Mouse (Mus musculus): ENCODE results near the gene Chst15. TPM values are rescaled to one million over a fixed set of nuclear protein-coding genes. Genes with fewer than 3 reads are reported as not detected.

Chst15 gene
- polyA plus RNA-seq, 1 experiment, result 15.4 TPM

- WGBS, result 88% methylated on average over 8 of the region's 8 CpGs
- Histone ChIP-seq H3K27me3 (ENCODE audit: control insufficient read depth, insufficient read depth, low read length) (no peaks in the 10 kb centered on the region), H3K27ac (ENCODE audit: insufficient read depth, low read length) (no peak overlapping the region)
Observed at GRCm38 (mm10) chr7:132304424-132305085, 12.5 kb downstream of the Chst15 start.

GRCm38 (mm10) chr7:132303988-132304387 lies 13.0 kb downstream of the Chst15 start:
- Histone ChIP-seq H3K27ac (ENCODE audit: insufficient read depth, low read length) (no peak overlapping the region), H3K4me1 (ENCODE audit: control insufficient read depth, insufficient read depth, low read length) (peaks cover 30% of the 10 kb centered on the region), H3K27me3 (ENCODE audit: control insufficient read depth, insufficient read depth, low read length) (no peaks in the 10 kb centered on the region), H3K4me3 (replicated peaks; ENCODE audit: insufficient read depth, low read depth, low read length) (no peak overlapping the region)
- no peak for DNase-seq
- 85% methylated on average over 7 of the region's 7 CpGs for WGBS
- no peak for TF ChIP-seq POLR2A (IDR thresholded peaks at IDR 0.05; ENCODE audit: borderline replicate concordance, insufficient read depth, low read length)

More at GRCm38 (mm10) chr7:132304424-132305085, 12.5 kb downstream of the Chst15 start:
- no peak overlapping the region for H3K4me3 ChIP-seq (replicated peaks; ENCODE audit: insufficient read depth, low read depth, low read length)
- TF ChIP-seq POLR2A (IDR thresholded peaks at IDR 0.05; ENCODE audit: borderline replicate concordance, insufficient read depth, low read length), result no peak
- TF ChIP-seq CTCF (IDR thresholded peaks at IDR 0.05; ENCODE audit: borderline replicate concordance, insufficient read depth, low read depth, low read length), result no peak
- DNase-seq, result no peak
- H3K4me1 ChIP-seq (ENCODE audit: control insufficient read depth, insufficient read depth, low read length), result peaks cover 33% of the 10 kb centered on the region

DNA sequence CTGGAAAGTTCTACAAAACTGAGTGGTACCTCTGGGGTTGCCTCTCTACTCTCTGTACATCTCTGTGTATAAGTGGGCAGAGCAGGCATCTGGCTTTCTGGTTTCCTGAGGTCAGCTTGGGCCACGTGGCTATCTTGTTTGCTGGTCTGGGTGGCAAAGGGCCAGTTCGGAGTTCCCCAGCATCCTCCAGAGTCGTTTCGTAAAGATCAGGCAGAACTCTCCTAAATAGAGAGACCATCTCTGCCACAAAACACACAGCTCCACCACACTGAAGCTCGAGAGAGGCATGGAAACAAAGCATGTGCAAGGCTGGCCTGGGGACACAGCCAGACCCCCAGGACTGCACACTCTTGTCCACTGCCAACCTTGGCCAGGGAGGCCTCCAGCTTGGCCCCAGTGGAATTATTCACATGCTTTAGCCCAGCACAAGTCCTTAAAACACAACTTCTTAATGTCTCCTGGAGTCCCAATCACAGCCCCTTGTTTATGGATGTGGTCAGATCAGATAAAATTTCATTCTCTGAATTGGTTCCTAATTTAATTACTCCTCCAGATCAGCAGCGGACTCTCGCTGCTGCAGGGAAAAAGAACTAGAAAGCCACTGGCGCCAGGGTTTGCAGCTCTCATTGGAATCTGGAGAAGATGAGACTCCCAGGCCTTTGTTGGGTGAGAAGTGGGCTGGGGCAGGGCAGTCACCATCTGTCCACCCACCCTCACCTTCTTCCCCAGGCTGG lies 14.4 kb downstream of the Chst15 start:
- TF ChIP-seq POLR2A (IDR thresholded peaks at IDR 0.05; ENCODE audit: borderline replicate concordance, insufficient read depth, low read length) (no peak), CTCF (IDR thresholded peaks at IDR 0.05; ENCODE audit: borderline replicate concordance, insufficient read depth, low read depth, low read length) (no peak)
- no peak for DNase-seq
- Histone ChIP-seq H3K27me3 (ENCODE audit: control insufficient read depth, insufficient read depth, low read length) (no peaks in the 10 kb centered on the region), H3K4me3 (replicated peaks; ENCODE audit: insufficient read depth, low read depth, low read length) (no peak overlapping the region), H3K4me1 (ENCODE audit: control insufficient read depth, insufficient read depth, low read length) (peaks cover 25% of the 10 kb centered on the region), H3K27ac (ENCODE audit: insufficient read depth, low read length) (no peak overlapping the region)
- whole genome bisulfite sequencing, result 39% methylated on average over 8 of the region's 8 CpGs

DNA sequence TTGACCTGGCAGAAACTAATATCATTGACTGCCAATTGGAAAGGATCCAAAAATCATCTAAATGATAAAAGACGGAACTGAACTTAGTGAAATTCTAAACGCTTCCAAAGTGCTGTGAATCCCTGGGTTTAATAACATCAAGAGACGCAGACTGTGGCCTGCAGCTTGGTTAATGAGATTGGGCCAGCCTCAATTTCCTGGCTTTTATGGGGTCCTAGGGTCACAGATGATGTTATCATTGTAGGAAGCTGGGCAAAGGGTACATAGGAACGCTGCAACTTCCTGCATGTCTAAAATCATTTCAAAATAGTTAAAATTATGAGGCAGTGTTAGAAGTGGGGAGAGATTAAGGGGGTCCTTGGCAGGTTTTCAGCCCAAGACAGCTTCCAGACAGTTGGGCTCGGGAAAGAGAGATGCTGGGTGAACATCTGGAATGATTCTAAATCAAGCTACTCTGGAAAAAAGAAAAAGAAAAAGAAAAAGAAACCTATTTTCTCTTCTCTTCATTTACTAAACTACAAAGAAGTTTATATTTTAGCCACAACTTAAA lies 17.3 kb downstream of the Chst15 start:
- TF ChIP-seq CTCF (IDR thresholded peaks at IDR 0.05; ENCODE audit: borderline replicate concordance, insufficient read depth, low read depth, low read length) (no peak), POLR2A (IDR thresholded peaks at IDR 0.05; ENCODE audit: borderline replicate concordance, insufficient read depth, low read length) (no peak)
- Histone ChIP-seq H3K27me3 (ENCODE audit: control insufficient read depth, insufficient read depth, low read length) (no peaks in the 10 kb centered on the region), H3K27ac (ENCODE audit: insufficient read depth, low read length) (no peak overlapping the region), H3K4me3 (replicated peaks; ENCODE audit: insufficient read depth, low read depth, low read length) (no peak overlapping the region), H3K4me1 (ENCODE audit: control insufficient read depth, insufficient read depth, low read length) (peaks cover 27% of the 10 kb centered on the region)
- DNase-seq, result no peak
- 71% methylated on average over 5 of the region's 5 CpGs for WGBS

- no peak for DNase-seq
- Histone ChIP-seq H3K4me1 (ENCODE audit: control insufficient read depth, insufficient read depth, low read length) (peaks cover 27% of the 10 kb centered on the region), H3K4me3 (replicated peaks; ENCODE audit: insufficient read depth, low read depth, low read length) (no peak overlapping the region), H3K27ac (ENCODE audit: insufficient read depth, low read length) (no peak overlapping the region), H3K27me3 (ENCODE audit: control insufficient read depth, insufficient read depth, low read length) (no peaks in the 10 kb centered on the region)
- TF ChIP-seq CTCF (IDR thresholded peaks at IDR 0.05; ENCODE audit: borderline replicate concordance, insufficient read depth, low read depth, low read length) (no peak), POLR2A (IDR thresholded peaks at IDR 0.05; ENCODE audit: borderline replicate concordance, insufficient read depth, low read length) (no peak)
- WGBS, result 78% methylated on average over 7 of the region's 7 CpGs
Observed at GRCm38 (mm10) chr7:132298412-132298990, 18.5 kb downstream of the Chst15 start.

- Histone ChIP-seq H3K4me3 (replicated peaks; ENCODE audit: insufficient read depth, low read depth, low read length) (no peak overlapping the region), H3K4me1 (ENCODE audit: control insufficient read depth, insufficient read depth, low read length) (peaks cover 17% of the 10 kb centered on the region), H3K27ac (ENCODE audit: insufficient read depth, low read length) (no peak overlapping the region), H3K27me3 (ENCODE audit: control insufficient read depth, insufficient read depth, low read length) (no peaks in the 10 kb centered on the region)
- no peak for TF ChIP-seq POLR2A (IDR thresholded peaks at IDR 0.05; ENCODE audit: borderline replicate concordance, insufficient read depth, low read length)
- TF ChIP-seq CTCF (IDR thresholded peaks at IDR 0.05; ENCODE audit: borderline replicate concordance, insufficient read depth, low read depth, low read length), result no peak
- DNase-seq, result peak; percentile 35 to 43
- WGBS, result 46% methylated on average over 4 of the region's 4 CpGs
Observed at GRCm38 (mm10) chr7:132296661-132297443, 20.2 kb downstream of the Chst15 start.

DNA sequence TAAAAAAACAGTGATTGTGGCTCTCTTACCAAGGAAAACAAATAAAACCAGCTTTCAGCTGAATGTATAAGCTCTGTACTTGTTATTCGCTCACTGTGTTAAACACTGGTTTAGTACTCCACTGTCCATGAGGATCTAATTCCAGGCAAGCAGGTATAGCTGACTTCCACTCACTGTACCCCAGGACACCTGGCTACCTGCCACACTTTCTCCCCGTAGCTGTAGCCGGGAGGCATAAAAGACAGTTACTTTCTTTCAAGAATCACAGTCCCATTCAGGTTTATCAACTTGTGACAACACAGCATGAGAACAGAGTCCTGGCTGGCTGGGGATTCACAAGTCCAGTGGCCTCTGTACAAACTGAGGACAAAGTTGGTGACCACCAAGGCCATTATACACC lies 20.9 kb downstream of the Chst15 start:
- no peaks in the 10 kb centered on the region for H3K27me3 ChIP-seq (ENCODE audit: control insufficient read depth, insufficient read depth, low read length)
- no peak overlapping the region for H3K4me3 ChIP-seq (replicated peaks; ENCODE audit: insufficient read depth, low read depth, low read length)
- H3K27ac ChIP-seq (ENCODE audit: insufficient read depth, low read length), result no peak overlapping the region
- DNase-seq, result peak; percentile 76 to 79
- 19% methylated on average over 3 of the region's 3 CpGs for WGBS
- H3K4me1 ChIP-seq (ENCODE audit: control insufficient read depth, insufficient read depth, low read length), result peaks cover 16% of the 10 kb centered on the region
- no peak for TF ChIP-seq CTCF (IDR thresholded peaks at IDR 0.05; ENCODE audit: borderline replicate concordance, insufficient read depth, low read depth, low read length)
- TF ChIP-seq POLR2A (IDR thresholded peaks at IDR 0.05; ENCODE audit: borderline replicate concordance, insufficient read depth, low read length), result no peak
